Mouse (Mus musculus) E14TG2a.4 (cell line): ENCODE measurements around the gene Coro6.

Source experiments
- CTCF ChIP-seq: conservative IDR thresholded peaks from 2 replicates; pipeline ENCODE4 v1.5.1; 2014; ENCODE audit warnings: low read length
- NANOG ChIP-seq: IDR thresholded peaks from 2 replicates; pipeline ENCODE4 v1.6.1; 2014; ENCODE audit warnings: borderline replicate concordance, low read length, mixed read lengths
- POU5F1 ChIP-seq: IDR thresholded peaks from 2 replicates; pipeline ENCODE4 v1.6.1; 2014; ENCODE audit warnings: low read length, borderline replicate concordance

- TF ChIP-seq CTCF, result no peak
- TF ChIP-seq NANOG, result no peak
- no peak for TF ChIP-seq POU5F1
Observed at GRCm38 (mm10) chr11:77414141-77414839, 47.9 kb upstream of the Coro6 start.
